Mouse (Mus musculus): ENCODE data around the gene Smtnl2. TPM values are rescaled to one million over a fixed set of nuclear protein-coding genes. Genes with fewer than 3 reads are reported as not detected.

The Smtnl2 gene
- total RNA-seq, 2 experiments from 2014 or later: 0.68 to 1.5 TPM

DNA sequence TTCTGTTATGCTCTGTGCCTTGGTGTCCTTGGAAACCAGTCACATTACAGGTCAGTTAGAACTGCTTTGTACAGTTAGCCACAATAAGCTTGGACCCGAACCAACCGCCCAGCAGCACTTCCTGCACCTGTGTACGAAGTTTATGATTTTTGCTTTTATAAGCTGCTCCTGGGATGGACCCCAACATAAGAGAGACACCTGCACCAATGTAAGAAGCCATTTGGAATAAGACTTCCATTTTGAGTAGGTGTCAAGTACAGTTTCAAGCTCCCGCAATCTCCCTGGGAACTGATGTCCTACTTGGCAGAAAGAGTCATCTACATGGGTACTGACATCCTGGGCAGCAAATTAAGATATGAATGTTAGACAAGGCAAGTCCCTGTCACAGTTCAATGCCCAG, 71.8 kb downstream of the Smtnl2 start:
- no peak for DNase-seq (ENCODE audit: low spot score in 2 of 2)
- intact Hi-C loops (cut with DNase I): loop anchor here (5.0 kb wide), 2 partner anchors 112 to 223 kb away; no protein-coding TSS in a partner anchor

Small RNA genes within 50 kb of the gene (microRNA-seq; reads per million reads assigned to microRNA genes)
- gene Mir6338: not detected

Other genes starting within 250 kb of the Smtnl2 start
- 10 to 100 TPM in 1 of 2 experiments, 1 to 10 TPM in 1; 9.1 to 15.4 TPM for gene Gm43951, start 204.9 kb downstream of the Smtnl2 start, total RNA-seq (2021)
- gene 4933427D14Rik, start 204.3 kb downstream of the Smtnl2 start, total RNA-seq (2021): 10 to 100 TPM; 26.1 to 39.9 TPM
- gene Txndc17, start 204.2 kb downstream of the Smtnl2 start, total RNA-seq (2021): 10 to 100 TPM; 31.0 to 31.3 TPM
- 10 to 100 TPM; 15.5 to 16.7 TPM for gene Med31, start 196.1 kb downstream of the Smtnl2 start, total RNA-seq (2021)
- gene Slc13a5, start 144.5 kb downstream of the Smtnl2 start, total RNA-seq (2021): 10 to 100 TPM; 14.2 to 21.9 TPM
- 1 to 10 TPM; 6.2 to 6.6 TPM for gene Xaf1, start 110.1 kb downstream of the Smtnl2 start, total RNA-seq (2021)
- gene Fbxo39, start 97.3 kb downstream of the Smtnl2 start, total RNA-seq (2021): not detected
- gene Tekt1, start 49.3 kb downstream of the Smtnl2 start, total RNA-seq (2021): 1 to 10 TPM; 2.2 to 2.9 TPM
- under 1 TPM in 1 of 2 experiments, not detected in 1; 0.29 TPM for gene Ggt6, start 23.8 kb upstream of the Smtnl2 start, total RNA-seq (2021)
- 10 to 100 TPM; 42.8 to 50.2 TPM for gene Mybbp1a, start 29.6 kb upstream of the Smtnl2 start, total RNA-seq (2021)
- gene Spns2, start 78.2 kb upstream of the Smtnl2 start, total RNA-seq (2021): 10 to 100 TPM; 53.6 to 69.9 TPM
- gene Spns3, start 138.8 kb upstream of the Smtnl2 start, total RNA-seq (2021): under 1 TPM; 0.17 to 0.57 TPM
- gene Ube2g1, start 195.6 kb upstream of the Smtnl2 start, total RNA-seq (2021): 10 to 100 TPM; 50.7 to 59.0 TPM